Mouse (Mus musculus) C2C12 (cell line): ENCODE data around the gene Rbm14.

Experiments used
- CTCF ChIP-seq: IDR thresholded peaks from one replicate; pipeline ENCODE4 v1.5.1; 2011; ENCODE audit not compliant: control insufficient read depth, insufficient read depth, insufficient read length
- USF1 ChIP-seq: IDR thresholded peaks from one replicate; pipeline ENCODE4 v1.6.1; 2011; ENCODE audit warnings: low read depth, mild to moderate bottlenecking, control low read depth, moderate library complexity

GRCm38 (mm10) chr19:4811063-4811908 is at the start of gene Rbm14, which contains the start of gene Gm21992:
- TF ChIP-seq USF1 (no peak), CTCF (no peak)
